Mouse (Mus musculus): ENCODE data around the gene Zfp275.
"Not testable (repeated sequence)": the region's sequence is repeated elsewhere in the genome, so short reads cannot be mapped to it uniquely, and the experiment has no call there.

Gene Zfp275

DNA sequence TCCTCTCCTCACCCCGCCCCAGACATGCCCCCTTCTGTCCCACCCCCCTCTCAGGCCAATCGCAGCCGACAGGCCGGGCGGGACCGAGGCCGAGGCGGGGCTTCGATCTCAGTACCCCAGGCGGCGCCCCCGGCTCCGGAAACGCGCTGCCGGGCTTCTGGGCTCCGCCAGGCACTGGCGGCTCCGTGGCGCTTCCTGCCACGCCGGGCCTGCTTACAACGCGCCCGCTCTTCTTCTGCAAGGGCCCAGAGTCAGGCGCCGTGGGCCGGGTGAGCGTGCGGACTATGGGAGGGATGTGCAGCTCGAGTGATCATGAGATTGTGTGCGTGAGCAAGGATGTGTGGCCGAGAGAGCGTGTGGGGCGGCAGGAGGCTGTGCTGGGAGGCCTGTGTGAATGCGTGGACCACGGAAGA is at the start of gene Zfp275:
Gene Zfp275, plus strand, starts transcription at position 139 of the 413 bp plus-strand sequence.
- peak; percentile 77 for DNase-seq

DNA sequence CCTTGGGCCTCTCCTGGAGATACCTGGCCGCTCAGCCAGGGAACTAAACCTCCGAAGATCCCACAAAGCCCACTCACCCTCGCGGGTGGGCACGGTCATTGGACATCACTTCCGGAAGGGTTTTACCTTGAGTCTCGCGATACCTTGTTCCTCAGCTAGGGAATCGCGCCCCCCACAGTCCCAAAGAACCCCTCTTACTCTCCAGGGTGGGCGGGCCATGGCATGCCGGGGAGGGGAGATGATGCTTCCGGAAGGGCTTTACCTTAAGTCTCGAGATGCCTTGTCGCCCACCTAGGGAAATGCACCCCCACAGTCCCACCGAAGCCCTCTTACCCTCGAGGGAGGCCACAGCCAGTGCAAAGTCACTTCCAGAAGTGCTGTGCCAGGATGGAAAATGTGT is 49.5 kb upstream of the Zfp275 start, which contains the start of the genes Xlr5a and Xlr5c:
Gene Xlr5a, minus strand, starts transcription at position 101 of the 400 bp plus-strand sequence.
Gene Xlr5c, minus strand, starts transcription at position 101 of the 400 bp plus-strand sequence.
- DNase-seq = not testable (repeated sequence)

DNA sequence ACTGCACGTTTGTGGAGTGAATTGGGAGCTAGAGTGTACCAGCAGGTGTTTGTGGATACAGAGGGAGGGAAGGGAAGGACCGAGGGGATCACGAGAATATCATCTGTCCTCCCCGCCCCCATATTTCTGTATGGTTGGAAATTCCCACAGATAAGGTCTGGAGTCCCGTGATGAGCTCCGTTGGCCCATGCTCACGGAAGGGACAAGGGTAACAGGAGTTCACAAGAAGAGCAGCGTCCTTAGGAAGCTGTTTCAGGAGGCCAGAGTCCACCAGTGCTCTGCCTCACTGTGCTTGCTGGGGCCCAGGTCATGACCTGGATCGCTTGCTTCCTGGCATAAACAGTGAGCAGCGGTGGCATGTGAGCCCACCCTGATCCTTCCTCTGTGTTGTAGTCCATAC is 46.7 kb upstream of the Zfp275 start:
- DNase-seq = not testable (repeated sequence)

DNA sequence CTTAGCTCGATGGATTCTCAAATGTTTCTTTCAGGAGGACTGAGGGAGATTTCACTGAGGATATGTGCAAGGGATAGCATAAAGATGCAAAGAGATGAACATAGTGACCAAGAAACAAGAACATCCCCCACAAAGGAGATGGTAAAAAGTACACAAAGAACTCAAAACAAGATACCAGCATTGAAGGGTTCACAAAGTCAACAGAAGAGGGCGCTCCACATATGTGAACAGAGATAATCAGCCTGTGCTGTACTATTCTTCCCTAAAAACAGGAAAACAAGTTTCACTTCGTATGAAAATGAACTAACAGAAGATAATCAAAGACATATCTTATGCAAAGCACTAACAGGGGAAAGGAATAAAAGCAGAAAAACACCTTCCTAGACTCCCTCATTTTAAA is 29.9 kb upstream of the Zfp275 start:
- DNase-seq = peak; percentile 20

DNA sequence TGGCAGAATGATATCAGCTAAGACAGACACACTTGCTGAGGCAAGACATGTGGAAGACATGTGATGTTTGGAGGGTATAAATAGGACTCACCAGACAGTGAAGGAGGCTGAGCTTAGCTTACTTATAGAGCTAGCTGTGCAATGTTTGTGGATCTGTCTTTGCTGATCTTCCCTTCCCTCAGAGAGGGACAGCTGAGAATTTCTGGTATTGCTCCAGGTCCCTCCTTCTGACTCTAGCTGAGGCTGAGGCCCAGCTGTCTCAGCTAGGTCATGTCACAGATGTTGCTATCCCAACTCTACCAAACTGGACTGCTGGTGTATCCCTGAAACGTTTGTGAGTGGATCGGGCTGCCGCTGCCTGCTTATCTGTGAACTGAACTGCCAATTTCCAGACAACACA is 21.4 kb upstream of the Zfp275 start:
- no peak for DNase-seq

DNA sequence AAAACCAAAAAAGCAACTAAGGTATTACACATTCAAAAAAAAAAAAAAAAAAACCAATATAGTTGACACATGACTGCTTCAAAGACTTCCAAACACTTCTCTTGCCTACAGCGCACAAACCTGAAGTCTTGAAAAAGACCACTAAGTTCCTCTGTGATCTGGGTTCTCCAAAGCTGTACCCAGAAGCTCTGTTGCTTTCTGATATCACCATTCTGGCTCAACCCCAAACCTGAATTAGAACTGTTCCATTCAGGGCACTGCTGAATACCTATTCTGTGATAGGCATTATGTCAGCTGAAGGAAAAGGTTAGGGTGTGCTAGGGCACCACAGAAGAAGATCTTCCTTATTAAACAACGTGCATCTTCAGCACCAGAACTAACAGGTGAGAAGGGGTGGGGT is 15.2 kb upstream of the Zfp275 start:
- no peak for DNase-seq

DNA sequence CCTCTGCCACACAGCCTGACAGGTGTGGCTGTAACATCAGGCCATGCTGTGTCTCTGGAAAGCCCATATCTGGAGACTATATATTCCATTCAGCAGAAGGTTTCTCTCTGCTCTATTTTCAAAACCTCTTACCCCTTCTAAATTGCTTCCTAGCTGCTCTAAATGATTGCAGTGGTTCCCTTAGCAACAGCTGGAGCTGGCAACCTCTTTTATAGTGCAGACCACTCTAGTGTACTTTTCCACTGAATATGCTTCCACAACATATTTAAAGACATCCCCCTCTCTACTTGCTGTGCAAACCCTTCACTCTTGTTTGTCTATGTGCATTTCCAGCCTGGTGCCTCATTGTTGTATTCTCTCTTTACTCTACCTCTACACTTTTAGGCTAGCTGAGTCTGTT is 8.9 kb upstream of the Zfp275 start:
- DNase-seq = no peak

DNA sequence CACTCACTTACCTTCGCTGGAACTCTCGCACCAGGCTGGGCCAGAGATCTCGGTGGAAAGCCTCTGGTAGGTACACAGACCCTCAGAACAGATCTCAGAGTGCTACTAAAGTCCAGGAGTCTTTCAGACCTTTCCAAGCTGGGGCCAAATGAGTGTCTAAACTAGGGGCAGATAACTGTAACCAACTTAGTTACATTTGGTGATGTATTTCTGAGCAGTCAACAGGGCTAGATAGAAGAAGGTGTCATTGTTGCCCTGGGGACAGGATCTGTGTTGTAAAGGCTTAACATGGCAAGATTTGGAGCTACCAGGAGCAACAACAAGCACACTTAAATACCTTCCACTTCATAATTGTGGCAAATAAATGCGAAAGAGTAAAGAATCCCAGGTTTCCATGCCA is 5.7 kb upstream of the Zfp275 start, which contains the start of gene Gm45015:
Gene Gm45015, minus strand, starts transcription at position 101 of the 400 bp plus-strand sequence.
- no peak for DNase-seq

DNA sequence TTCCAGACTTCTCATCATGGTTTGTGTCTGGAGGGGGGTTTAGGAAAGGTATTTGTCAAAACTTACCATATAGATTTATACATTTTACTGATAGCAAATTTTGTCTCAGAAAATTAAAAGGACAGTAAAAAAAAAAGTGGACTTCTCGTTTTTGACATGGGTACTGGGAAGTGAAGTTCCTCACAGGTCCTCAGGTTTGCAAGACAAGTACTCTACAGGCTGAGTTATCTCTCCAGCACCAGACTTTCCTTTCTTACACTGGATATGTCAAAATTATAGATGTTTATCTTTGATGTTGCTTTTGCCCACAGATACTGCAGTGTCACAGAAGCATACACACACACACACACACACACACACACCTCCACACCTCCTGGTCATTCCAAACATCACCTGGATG is 948 bp upstream of the Zfp275 start:
- no peak for DNase-seq

DNA sequence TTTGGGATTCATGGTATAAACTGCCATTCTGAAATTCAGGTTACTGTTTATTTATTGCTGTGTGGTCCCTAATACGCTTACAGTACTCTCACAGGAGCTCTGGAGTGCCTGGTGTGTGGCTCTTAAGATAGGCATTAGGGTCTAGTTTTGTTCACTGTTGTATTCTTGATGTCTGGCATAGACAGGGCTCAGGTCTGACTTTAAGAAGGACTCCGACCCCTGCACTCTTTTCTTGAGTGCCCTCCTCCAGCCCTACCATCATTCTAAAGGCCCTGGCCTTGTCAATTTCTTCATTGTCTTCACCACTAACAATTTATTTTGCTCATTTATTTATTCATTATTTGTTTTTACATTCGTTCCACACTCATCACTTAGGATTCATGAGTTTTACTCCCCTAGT is 353 bp upstream of the Zfp275 start:
- DNase-seq = no peak

DNA sequence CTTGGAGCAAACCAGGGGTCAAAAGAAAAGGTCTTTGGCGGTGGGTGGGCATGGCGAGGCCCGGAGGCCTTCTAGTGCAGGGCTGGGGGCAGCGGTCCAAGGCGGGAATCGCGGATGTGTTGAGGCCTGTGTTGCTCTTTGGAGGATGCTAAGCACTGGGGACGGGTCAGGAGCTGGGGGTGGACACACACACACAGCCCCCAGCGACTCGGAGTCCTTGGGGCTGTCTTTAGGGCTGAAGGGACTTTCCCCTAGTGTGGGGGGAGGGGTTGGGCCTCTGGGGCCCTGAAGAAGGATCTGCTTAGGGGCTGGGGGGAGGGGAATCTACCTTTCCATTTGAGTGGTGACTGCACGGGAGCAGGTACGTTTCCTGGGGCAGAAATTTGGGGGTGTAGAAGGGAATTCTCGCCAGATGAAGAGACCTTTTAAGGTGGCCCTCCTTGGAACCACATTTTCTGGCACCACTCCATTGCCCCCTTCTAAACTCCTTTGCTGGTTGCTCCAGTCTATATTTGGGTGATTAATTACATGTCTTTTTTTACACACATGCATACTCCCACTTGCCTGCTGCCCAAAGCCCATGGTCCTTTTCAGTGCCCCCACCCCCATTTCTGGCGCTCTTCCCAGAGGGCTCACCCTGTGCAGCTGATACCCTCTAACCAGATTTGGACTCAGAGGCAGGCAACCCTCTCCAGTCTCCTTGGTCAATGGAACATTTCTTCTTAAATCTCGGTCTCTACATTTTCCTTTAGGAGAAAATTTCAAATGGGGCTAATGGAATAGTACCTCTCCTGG is 717 bp downstream of the Zfp275 start:
- DNase-seq = no peak

DNA sequence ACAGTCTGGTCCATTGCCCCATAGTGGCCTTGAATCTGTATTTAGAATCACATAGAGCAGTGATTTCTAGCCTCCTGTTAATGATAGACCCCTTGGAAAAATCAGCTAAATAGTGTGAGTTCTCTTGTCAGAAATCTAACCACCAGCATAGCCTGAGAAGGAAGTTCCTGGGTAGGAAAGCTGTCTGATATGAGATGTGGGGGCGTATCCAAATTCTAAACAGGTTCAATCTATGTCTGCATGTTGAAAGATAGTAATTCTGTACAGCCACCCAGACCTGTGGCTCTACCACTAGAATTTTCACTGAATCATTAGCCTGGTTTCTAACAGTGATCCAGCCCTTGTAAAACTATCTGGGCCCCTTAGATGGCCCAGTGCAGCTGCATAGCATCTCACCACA is 1.4 kb downstream of the Zfp275 start:
- DNase-seq = no peak

DNA sequence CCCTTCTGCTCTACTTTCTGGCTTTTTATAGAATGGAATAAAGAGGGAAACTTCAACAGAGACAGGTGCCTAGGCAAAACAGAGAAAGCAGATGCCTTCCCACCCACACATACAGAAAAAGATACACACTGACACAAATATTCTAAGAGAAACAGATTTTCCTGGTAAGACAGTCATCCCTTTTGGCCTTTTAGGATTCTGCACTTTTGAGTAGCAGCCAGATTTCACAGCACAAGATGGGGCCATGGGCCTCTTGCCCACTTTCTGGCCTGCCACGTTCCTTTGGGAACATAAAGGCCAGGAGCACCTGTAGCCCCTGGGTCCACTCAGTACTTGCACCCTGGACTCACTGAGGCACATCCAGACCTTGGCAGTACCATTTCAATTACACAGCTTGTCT is 1.9 kb downstream of the Zfp275 start:
- DNase-seq = no peak

DNA sequence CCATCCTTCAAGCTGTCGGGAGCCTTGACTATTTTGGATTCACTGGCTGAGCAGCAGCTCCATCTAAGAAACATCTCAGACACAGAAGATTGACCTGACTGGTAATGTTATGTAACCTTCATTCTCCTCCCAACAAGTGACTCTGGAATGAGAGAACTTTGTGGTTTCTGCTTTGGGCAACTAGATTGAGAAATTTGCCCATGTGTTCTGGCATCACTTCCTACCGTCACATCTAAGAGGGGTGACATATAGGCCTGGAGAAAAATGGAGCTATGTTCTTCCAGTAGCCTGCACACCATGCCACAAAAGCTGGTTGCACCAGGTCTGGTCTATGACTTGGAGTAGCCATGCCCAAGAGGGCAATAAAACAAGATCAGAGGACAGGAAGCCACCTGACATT is 13.7 kb downstream of the Zfp275 start:
- no peak for DNase-seq

DNA sequence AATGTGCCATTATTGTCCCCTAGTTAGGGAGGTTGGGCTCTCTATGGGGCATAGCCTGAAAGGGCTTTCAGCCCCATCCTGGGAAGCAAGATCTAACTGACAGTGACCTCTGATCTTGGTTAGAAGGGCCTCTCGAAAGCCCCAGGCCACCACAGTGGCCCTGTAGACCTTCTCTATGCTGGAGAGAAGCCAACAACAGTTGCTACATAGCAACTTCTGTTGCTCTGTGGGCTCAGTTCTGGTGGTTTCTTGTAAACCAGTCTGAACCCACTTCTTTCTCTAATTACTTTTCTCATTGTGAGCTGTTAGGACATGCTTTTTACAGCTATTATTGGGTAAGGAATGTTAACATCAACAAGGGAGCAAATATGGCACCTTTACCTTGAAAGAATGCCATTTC is 14.3 kb downstream of the Zfp275 start:
- DNase-seq = no peak

DNA sequence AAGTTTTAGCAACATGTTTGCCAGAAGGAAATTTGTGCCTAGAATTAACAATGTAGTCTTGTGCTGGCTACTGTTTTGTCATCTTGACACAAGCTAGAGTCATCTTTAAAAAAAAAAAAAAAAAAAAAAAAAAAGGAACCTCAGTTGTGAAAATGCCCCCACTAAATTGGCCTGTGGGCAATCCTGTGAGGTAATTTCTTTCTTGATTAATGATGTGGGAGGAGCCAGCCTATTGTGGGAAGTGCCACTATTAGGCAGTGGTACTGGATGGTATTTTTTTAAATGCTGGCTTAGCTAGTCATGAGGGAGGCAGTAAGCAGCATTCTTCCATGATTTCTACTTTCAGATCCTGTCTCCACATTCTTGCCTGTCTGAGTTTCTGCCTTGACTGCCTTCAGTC is 20.9 kb downstream of the Zfp275 start:
- DNase-seq = no peak

DNA sequence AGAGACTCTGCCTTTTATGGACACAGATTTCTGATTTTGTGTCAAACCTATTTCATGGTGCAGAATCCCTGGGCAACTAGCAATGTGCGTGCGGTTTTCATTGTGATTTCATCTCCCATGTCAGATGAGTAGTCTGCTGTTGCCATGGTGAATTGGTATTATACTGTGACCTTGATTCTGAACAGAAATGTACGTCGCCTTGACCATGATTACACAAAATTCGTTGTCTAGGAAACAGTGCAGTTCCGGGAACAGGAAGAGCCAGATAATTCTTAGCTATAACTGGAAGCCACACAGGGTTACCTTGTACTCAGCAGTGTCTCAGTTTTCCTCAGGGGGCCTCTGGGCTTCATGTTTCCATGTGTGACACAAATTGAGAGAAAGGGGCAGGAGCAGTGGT is 42.0 kb downstream of the Zfp275 start:
- peak; percentile 1 for DNase-seq

DNA sequence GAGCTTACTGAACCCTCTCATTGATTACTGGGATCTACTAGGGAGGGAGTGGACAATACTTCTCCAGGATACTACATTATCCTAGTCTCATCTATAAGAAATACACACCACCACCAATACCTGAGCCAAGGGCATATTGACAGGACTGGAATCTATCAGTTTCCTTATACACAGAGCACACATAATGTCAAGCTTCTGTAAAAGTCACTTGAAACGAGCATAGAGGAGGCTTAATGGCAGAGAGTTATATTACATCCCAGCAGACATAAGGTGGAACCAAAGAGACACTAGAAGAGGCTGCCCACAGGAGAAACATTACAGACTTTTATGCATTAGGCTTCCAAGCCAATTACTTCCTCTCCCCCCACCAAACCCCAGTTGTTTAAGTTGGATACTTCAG is 42.5 kb downstream of the Zfp275 start:
- no peak for DNase-seq

DNA sequence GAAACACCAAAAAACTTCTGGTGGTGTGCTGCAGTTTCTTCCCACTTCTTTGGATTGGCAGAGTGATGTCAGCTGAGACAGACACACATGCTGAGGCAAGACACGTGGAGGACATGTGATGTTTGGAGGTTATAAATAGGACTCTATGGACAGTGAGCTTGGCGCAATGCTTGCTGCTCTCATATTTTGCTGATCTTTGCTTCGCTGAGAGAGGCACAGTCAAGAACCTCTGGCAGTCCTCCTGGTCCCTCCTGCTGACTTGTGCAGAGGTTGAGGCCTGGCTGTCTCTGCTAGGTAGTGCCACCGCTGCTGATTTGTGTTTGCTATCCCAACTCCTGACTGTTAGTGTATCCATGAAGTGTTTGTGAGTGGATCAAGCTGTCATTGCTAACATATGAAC is 49.1 kb downstream of the Zfp275 start:
- no peak for DNase-seq

DNA sequence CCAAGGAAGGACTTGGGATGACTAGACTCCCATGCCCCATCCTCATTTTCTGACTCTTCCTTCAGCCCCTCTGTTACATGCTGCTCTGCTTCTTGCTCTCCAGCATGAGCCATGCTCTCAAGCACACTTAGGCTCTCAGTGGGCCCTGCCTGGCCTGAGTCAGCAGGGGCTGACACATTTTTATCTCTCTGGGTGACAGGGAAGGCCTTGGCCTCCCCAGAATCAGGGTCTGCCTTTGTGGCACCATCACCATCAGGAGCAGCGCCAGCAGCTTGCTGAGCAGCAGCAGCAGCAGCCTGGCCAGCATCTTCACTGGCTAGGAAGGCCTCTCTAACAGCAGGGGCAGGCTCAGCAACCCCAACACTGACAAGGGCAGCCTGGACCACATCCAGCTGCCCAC is 54.0 kb downstream of the Zfp275 start:
- no peak for DNase-seq

DNA sequence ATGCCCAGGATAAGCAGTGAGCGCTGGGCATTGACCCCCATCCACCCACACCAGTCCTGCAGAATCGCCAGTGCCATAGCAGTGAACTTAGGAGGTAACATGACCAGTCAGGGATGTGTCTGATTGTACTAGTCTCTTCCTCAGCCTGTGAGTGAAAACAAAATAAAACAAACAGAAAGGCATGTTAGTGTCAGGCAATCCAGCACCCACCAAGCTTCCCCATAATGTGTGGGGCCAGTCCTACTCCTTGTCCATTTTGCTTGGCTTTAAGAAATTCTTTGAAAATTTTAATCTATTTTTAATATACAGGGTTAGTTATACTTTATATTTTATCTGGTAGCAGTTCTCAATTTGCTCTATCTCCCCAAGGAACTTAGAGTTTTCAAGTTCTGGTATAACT is 56.2 kb downstream of the Zfp275 start, which contains the start of gene Gm18336:
Gene Gm18336, minus strand, starts transcription at position 101 of the 400 bp plus-strand sequence.
- not testable (repeated sequence) for DNase-seq

DNA sequence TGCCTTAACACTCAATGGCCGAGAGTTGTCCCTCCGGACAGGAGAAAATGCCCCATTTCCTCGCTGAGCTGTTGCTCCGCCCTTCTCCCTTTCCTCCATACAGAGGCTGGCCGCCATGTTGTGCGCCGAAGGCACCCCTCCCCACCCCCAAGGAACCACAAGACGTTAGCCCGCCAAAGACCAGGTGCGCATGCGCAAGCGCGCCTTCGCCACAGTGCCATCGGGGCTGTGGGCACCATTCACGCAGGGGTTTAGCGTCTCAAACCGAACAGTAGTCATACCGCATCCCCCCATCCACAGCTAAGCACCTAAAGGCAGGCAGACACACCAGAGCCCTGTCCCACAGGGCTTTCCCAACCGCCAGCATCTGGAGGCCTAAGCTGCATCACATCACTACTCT is 58.5 kb downstream of the Zfp275 start:
- DNase-seq = no peak

DNA sequence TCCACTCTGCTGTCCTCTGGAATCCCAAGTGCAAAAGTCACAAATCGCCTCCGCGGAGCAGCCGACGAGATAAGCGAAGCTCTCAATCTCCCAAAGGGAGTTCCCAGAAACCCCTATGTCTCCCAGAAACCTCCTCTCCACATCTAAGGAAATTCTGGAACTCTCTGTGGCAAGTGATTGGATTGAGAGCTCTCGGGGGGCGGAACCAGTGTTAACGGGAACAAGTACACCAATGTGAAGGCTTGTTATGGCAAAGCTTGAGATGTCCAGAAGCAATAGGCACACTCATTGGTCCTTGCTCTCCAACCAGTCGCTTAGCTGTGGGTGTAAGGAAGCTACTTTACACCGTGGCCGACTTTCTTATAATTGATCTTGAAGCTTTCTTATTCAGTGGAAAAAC is 59.2 kb downstream of the Zfp275 start:
- DNase-seq = no peak

All from right cerebral cortex, adult 18-20 months (tissue).